ENCODE assay signal across 19 mouse cellular contexts in the genomic region with DNA sequence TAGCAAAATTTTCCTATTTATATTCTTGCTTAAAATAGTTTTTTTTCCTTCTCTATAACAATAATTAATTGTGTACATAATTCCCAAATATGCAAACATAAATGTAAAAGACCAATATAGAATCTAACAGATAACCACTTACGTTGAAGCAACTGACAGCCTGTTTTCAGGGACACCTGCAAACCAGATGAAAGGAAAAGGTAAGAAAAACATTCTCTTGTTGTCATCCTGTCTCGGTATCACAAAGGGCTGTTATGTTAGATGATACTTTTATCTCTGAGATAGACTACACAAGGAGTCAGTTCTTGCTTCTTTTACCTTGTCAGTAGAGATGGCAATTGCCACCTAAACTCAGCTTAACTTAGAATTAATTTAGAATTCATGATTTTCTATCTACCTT.
DNase-seq lines count a peak whose midpoint lies in the region; ATAC-seq lines count a peak whose summit lies in the region.
"Had no signal": no experiment of that assay in that cellular context is flagged by ENCODE, and none has a peak within 500 bp of the region (broad histone marks: within the 10 kb centered on the region; RNA-seq: fewer than 3 reads in every experiment).

No protein-coding gene starts in this region.

- no peak for ATAC-seq in CD4-positive, CD25-positive, alpha-beta regulatory T cell, adult 4 months
- ATAC-seq: forebrain, embryonic 14.5 days; forebrain, embryonic 16.5 days had no signal

- peak; percentile 1 for DNase-seq in CD4-positive, CD25-positive, alpha-beta regulatory T cell, adult 2 months (ENCODE audit: low read depth, low spot score)
- DNase-seq in thymus, postnatal 0 days (ENCODE audit: low spot score) = peak; percentile 54
- no peak for DNase-seq in thymus, adult 18-20 months
- DNase-seq in CD4-positive helper T cell, adult 2 months (ENCODE audit: low read depth, low spot score) = peak; percentile 16
- DNase-seq in left cerebral cortex, postnatal 4 days = no peak
- DNase-seq: adrenal gland, adult 2 months; adrenal gland, postnatal 10 days; adrenal gland, postnatal 25 days; B cell, adult 2 months; cerebellum, adult 11 months; cerebellum, adult 18-20 months; cerebellum, adult 8-10 months; cerebellum, adult 9-11 months; cerebellum, postnatal 14 days; cerebellum, postnatal 36 days; embryo, embryonic 11 days had no signal

- intact Hi-C loops in left cerebral cortex, postnatal 4 days (cut with DNase I) = no loop called here

Comparison
In these comparisons a context has a peak if more than half of its experiments do, and no peak if none do; other contexts are left out.
1. DNase-seq: peak in CD4-positive, CD25-positive, alpha-beta regulatory T cell, adult 2 months (single experiment), thymus, postnatal 0 days (single experiment) and CD4-positive helper T cell, adult 2 months (single experiment); none in thymus, adult 18-20 months (0 of 2) and left cerebral cortex, postnatal 4 days (single experiment).